Mouse (Mus musculus): ENCODE data around the gene Nkx2-5. TPM values are rescaled to one million over a fixed set of nuclear protein-coding genes. Genes with fewer than 3 reads are reported as not detected.

Nkx2-5 gene
- 1.4 TPM for polyA plus RNA-seq (2012; fragmentation: generic; extraction: Trizol)

GRCm38 (mm10) chr17:26844909-26845148, at the start of gene Nkx2-5:
Gene Nkx2-5, minus strand, starts transcription at chr17:26845009.
- Histone ChIP-seq H3ac (ENCODE audit: control insufficient read depth, insufficient read length) (no peak within 1 kb of the TSS), H3K4me3 (no peak within 1 kb of the TSS), H3K79me2 (ENCODE audit: control insufficient read depth, insufficient read depth) (no peaks in the 10 kb centered on the region), H3K36me3 (ENCODE audit: control insufficient read depth, insufficient read depth) (no peaks in the 10 kb centered on the region), H3K4me2 (ENCODE audit: low read depth) (no peak within 1 kb of the TSS), H3K27me3 (ENCODE audit: control insufficient read depth, insufficient read depth, insufficient read length) (peaks cover 70% of the 10 kb centered on the region)
- TF ChIP-seq E2F4 (IDR thresholded peaks at IDR 0.05; ENCODE audit: insufficient read depth) (no peak), MAX (IDR thresholded peaks at IDR 0.05; ENCODE audit: low read depth) (no peak), TCF3 (IDR thresholded peaks at IDR 0.05; ENCODE audit: insufficient read length, low read depth) (no peak), MYOD1 (IDR thresholded peaks at IDR 0.05; ENCODE audit: control insufficient read depth in 1 of 3, insufficient read length in 2 of 3, low read depth in 2 of 3) (no peak), TCF12 (IDR thresholded peaks at IDR 0.05; ENCODE audit: insufficient read depth, poor library complexity, severe bottlenecking) (no peak)

GRCm38 (mm10) chr17:26894342-26894741, 49.5 kb upstream of the Nkx2-5 start:
- Histone ChIP-seq H3K79me2 (ENCODE audit: control insufficient read depth, insufficient read depth) (no peaks in the 10 kb centered on the region), H3K4me3 (no peak overlapping the region), H3K27me3 (ENCODE audit: control insufficient read depth, insufficient read depth, insufficient read length) (peaks cover 7% of the 10 kb centered on the region), H3K36me3 (ENCODE audit: control insufficient read depth, insufficient read depth) (no peaks in the 10 kb centered on the region), H3ac (ENCODE audit: control insufficient read depth, insufficient read length) (no peak overlapping the region), H3K4me2 (ENCODE audit: low read depth) (no peak overlapping the region)
- TF ChIP-seq SRF (IDR thresholded peaks at IDR 0.05; ENCODE audit: control insufficient read depth, insufficient read length, low read depth) (no peak), REST (IDR thresholded peaks at IDR 0.05; ENCODE audit: insufficient read depth, insufficient read length) (no peak), CEBPB (IDR thresholded peaks at IDR 0.05; ENCODE audit: insufficient read depth, poor library complexity, severe bottlenecking) (no peak), USF1 (IDR thresholded peaks at IDR 0.05; ENCODE audit: low read depth) (no peak), POLR2A (IDR thresholded peaks at IDR 0.05; ENCODE audit: insufficient read length, low read depth) (no peak), TCF12 (IDR thresholded peaks at IDR 0.05; ENCODE audit: insufficient read depth, poor library complexity, severe bottlenecking) (no peak), MYOD1 (IDR thresholded peaks at IDR 0.05; ENCODE audit: control insufficient read depth in 1 of 3, insufficient read length in 2 of 3, low read depth in 2 of 3) (no peak), POLR2AphosphoS2 (IDR thresholded peaks at IDR 0.05; ENCODE audit: insufficient read length, low read depth) (no peak), E2F4 (IDR thresholded peaks at IDR 0.05; ENCODE audit: insufficient read depth) (no peak), TCF3 (IDR thresholded peaks at IDR 0.05; ENCODE audit: insufficient read length, low read depth) (no peak), MYOG (IDR thresholded peaks at IDR 0.05; ENCODE audit: control insufficient read depth in 1 of 3, insufficient read depth in 1 of 3, insufficient read length in 2 of 3, low read depth in 2 of 3) (no peak)

GRCm38 (mm10) chr17:26893492-26893891, 48.7 kb upstream of the Nkx2-5 start:
- no peak overlapping the region for H3ac ChIP-seq (ENCODE audit: control insufficient read depth, insufficient read length)
- TF ChIP-seq MYOG (IDR thresholded peaks at IDR 0.05; ENCODE audit: control insufficient read depth in 1 of 3, insufficient read depth in 1 of 3, insufficient read length in 2 of 3, low read depth in 2 of 3) (no peak), MAX (IDR thresholded peaks at IDR 0.05; ENCODE audit: low read depth) (no peak), TCF12 (IDR thresholded peaks at IDR 0.05; ENCODE audit: insufficient read depth, poor library complexity, severe bottlenecking) (no peak)
- no peaks in the 10 kb centered on the region for H3K36me3 ChIP-seq (ENCODE audit: control insufficient read depth, insufficient read depth)
- H3K27me3 ChIP-seq (ENCODE audit: control insufficient read depth, insufficient read depth, insufficient read length): peaks cover 7% of the 10 kb centered on the region
- peak overlapping the region; percentile 62 for H3K4me2 ChIP-seq (ENCODE audit: low read depth)
- no peaks in the 10 kb centered on the region for H3K79me2 ChIP-seq (ENCODE audit: control insufficient read depth, insufficient read depth)
- no peak overlapping the region for H3K4me3 ChIP-seq

- Histone ChIP-seq H3K79me2 (ENCODE audit: control insufficient read depth, insufficient read depth) (no peaks in the 10 kb centered on the region), H3K4me3 (no peak overlapping the region), H3ac (ENCODE audit: control insufficient read depth, insufficient read length) (no peak overlapping the region), H3K36me3 (ENCODE audit: control insufficient read depth, insufficient read depth) (no peaks in the 10 kb centered on the region), H3K4me2 (ENCODE audit: low read depth) (peak overlapping the region; percentile 62), H3K27me3 (ENCODE audit: control insufficient read depth, insufficient read depth, insufficient read length) (peaks cover 7% of the 10 kb centered on the region)
- TF ChIP-seq CEBPB (IDR thresholded peaks at IDR 0.05; ENCODE audit: insufficient read depth, poor library complexity, severe bottlenecking) (no peak), MYOD1 (IDR thresholded peaks at IDR 0.05; ENCODE audit: control insufficient read depth in 1 of 3, insufficient read length in 2 of 3, low read depth in 2 of 3) (peak; percentile 14 to 60 (median 31)), USF1 (IDR thresholded peaks at IDR 0.05; ENCODE audit: low read depth) (no peak)
Measured at GRCm38 (mm10) chr17:26892635-26893375, 48.0 kb upstream of the Nkx2-5 start.

- TF ChIP-seq CEBPB (IDR thresholded peaks at IDR 0.05; ENCODE audit: insufficient read depth, poor library complexity, severe bottlenecking): peak; percentile 53; the same call in 1 of the 2 replicates
- TF ChIP-seq MAX (IDR thresholded peaks at IDR 0.05; ENCODE audit: low read depth): no peak
- H3K79me2 ChIP-seq (ENCODE audit: control insufficient read depth, insufficient read depth): no peaks in the 10 kb centered on the region
- H3K4me3 ChIP-seq: no peak overlapping the region
- no peak overlapping the region for H3ac ChIP-seq (ENCODE audit: control insufficient read depth, insufficient read length)
- no peaks in the 10 kb centered on the region for H3K36me3 ChIP-seq (ENCODE audit: control insufficient read depth, insufficient read depth)
- H3K27me3 ChIP-seq (ENCODE audit: control insufficient read depth, insufficient read depth, insufficient read length): no peaks in the 10 kb centered on the region
- peak overlapping the region; percentile 16 for H3K4me2 ChIP-seq (ENCODE audit: low read depth)
Measured at GRCm38 (mm10) chr17:26887926-26888325, 43.1 kb upstream of the Nkx2-5 start.

Measured in myocyte (in vitro differentiated cells).